Mouse (Mus musculus): ENCODE data around the gene Ugt1a9. TPM values are rescaled to one million over a fixed set of nuclear protein-coding genes. Genes with fewer than 3 reads are reported as not detected.
"Not testable (repeated sequence)": the region's sequence is repeated elsewhere in the genome, so short reads cannot be mapped to it uniquely, and the experiment has no call there.

Gene Ugt1a9
- total RNA-seq (2014; fragmentation: Nextera tagmentation) (not detected in 2 replicates), total RNA-seq (2017) (0.17 and 0.27 TPM in 2 replicates), polyA plus RNA-seq (2012) (not detected in 2 replicates)

DNA sequence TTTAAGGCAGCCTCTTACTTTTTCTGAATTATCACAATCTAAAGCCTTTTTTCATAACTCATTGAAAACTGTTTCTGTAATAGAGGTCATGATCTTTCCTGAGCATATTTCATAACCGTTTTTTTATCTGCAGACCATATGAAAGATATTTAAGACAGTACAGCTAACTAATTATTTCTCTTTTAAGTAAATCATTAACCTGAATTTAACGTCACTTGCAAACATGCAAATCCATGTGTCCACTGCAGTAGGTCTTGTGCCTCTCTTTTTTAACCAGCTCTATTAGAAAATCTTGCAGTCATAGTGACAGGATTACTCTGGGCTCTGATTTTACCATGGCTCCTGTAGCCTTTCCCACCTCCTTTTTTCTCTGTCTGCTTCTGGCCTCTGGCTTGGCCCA, at the start of gene Ugt1a9:
TSS of gene Ugt1a9 (plus strand) at position 306 of the 400 bp plus-strand sequence.
- TF ChIP-seq TAL1 (conservative IDR thresholded peaks at IDR 0.05; ENCODE audit: low read depth, low read length) (no peak), GATA1 (IDR thresholded peaks at IDR 0.05; ENCODE audit: borderline replicate concordance, low read length) (no peak), GATA2 (IDR thresholded peaks at IDR 0.05; ENCODE audit: borderline replicate concordance, low read depth, low read length) (no peak), POLR2AphosphoS5 (IDR thresholded peaks at IDR 0.05; ENCODE audit: insufficient replicate concordance, low read depth, low read length) (no peak), CTCF (IDR thresholded peaks at IDR 0.05; ENCODE audit: low read depth, low read length) (no peak)
- DNase-seq (ENCODE audit: low spot score) (no peak), ATAC-seq (ENCODE audit: extremely low read depth, insufficient number of reproducible peaks, low FRiP score, poor library complexity, severe bottlenecking) (no peak)
- Histone ChIP-seq H3K36me3 (replicated peaks) (no peaks in the 10 kb centered on the region), H3K9me3 (replicated peaks) (no peaks in the 10 kb centered on the region), H3K4me3 (ENCODE audit: low read depth, low read length) (no peak within 1 kb of the TSS), H3K27me3 (ENCODE audit: insufficient read depth, low read length) (peaks cover 5% of the 10 kb centered on the region; the same call in 1 of the 2 replicates), H3K4me1 (ENCODE audit: insufficient read depth, low read depth, low read length) (no peaks in the 10 kb centered on the region)

GRCm38 (mm10) chr1:88025244-88025643, 45.4 kb upstream of the Ugt1a9 start:
- not testable (repeated sequence) for H3K36me3 ChIP-seq (replicated peaks); ATAC-seq (ENCODE audit: extremely low read depth, insufficient number of reproducible peaks, low FRiP score, poor library complexity, severe bottlenecking); H3K4me3 ChIP-seq (ENCODE audit: low read depth, low read length); H3K4me1 ChIP-seq (ENCODE audit: insufficient read depth, low read depth, low read length); DNase-seq (ENCODE audit: low spot score); H3K9me3 ChIP-seq (replicated peaks)
- peaks cover 33% of the 10 kb centered on the region for H3K27me3 ChIP-seq (ENCODE audit: insufficient read depth, low read length)

- not testable (repeated sequence) for H3K4me1 ChIP-seq (ENCODE audit: insufficient read depth, low read depth, low read length); H3K27me3 ChIP-seq (ENCODE audit: insufficient read depth, low read length); H3K9me3 ChIP-seq (replicated peaks); DNase-seq (ENCODE audit: low spot score); H3K36me3 ChIP-seq (replicated peaks); H3K4me3 ChIP-seq (ENCODE audit: low read depth, low read length)
- ATAC-seq (ENCODE audit: extremely low read depth, insufficient number of reproducible peaks, low FRiP score, poor library complexity, severe bottlenecking), result 0 out of 2 replicates have a peak, but pooled peaks have one; percentile 23
These were observed 27.6 kb upstream of the Ugt1a9 start for GRCm38 (mm10) chr1:88043044-88043443.

DNA sequence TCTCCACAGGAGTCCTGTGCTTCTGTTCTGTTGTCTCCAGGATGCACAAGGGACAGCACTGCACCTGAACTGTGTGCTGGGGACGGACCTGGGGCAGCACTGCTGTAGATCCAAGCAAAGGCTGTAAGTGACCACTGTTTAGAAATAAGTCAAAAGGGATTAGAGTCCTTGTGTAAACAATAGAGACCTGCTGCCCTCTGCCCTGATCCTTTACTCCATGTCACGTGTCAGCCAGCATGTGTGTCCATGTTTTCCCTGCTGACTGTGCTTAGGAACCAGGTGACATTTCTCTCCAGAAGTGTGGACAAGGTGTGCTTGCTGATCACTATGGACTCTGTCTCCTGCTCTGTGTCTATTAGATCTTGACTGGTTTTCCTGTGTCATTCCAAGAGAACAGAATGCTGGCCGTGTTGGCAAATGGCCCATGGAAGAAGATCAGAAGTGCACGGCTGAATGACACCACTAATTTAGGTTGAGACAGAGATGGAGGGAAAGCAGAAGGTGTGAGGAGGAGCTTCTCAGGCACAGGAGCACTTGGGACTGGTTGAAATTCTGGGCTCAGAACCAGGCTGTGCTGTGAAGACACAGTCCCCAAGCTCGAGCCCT, 25.7 kb upstream of the Ugt1a9 start:
- not testable (repeated sequence) for H3K9me3 ChIP-seq (replicated peaks); H3K36me3 ChIP-seq (replicated peaks); DNase-seq (ENCODE audit: low spot score); H3K27me3 ChIP-seq (ENCODE audit: insufficient read depth, low read length); H3K4me1 ChIP-seq (ENCODE audit: insufficient read depth, low read depth, low read length); ATAC-seq (ENCODE audit: extremely low read depth, insufficient number of reproducible peaks, low FRiP score, poor library complexity, severe bottlenecking); H3K4me3 ChIP-seq (ENCODE audit: low read depth, low read length)

DNA sequence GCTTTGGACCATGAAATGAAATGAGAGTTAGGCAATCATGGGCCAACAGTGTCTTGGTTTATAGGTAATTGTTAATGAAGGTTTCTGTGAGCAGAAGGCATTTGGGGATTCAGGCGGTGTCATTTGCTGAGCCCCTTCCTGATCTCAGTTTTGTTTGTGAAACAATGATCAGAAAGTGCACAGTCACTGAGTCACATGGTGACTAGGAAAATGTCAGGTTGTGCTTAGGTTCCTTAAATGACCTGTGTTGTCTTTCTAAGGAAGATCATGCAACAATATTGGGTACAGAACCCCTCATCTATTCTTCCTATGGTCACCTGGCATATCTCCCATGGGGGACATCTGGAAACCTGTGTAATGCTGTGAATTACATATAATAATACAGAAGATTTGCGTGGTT, 23.2 kb upstream of the Ugt1a9 start:
- not testable (repeated sequence) for ATAC-seq (ENCODE audit: extremely low read depth, insufficient number of reproducible peaks, low FRiP score, poor library complexity, severe bottlenecking); DNase-seq (ENCODE audit: low spot score); H3K27me3 ChIP-seq (ENCODE audit: insufficient read depth, low read length); H3K36me3 ChIP-seq (replicated peaks); H3K9me3 ChIP-seq (replicated peaks); H3K4me1 ChIP-seq (ENCODE audit: insufficient read depth, low read depth, low read length); H3K4me3 ChIP-seq (ENCODE audit: low read depth, low read length)

GRCm38 (mm10) chr1:88055088-88055487, 15.5 kb upstream of the Ugt1a9 start, which contains the start of gene Ugt1a10:
Gene Ugt1a10 (plus strand): TSS chr1:88055388.
- Histone ChIP-seq H3K4me3 (ENCODE audit: low read depth, low read length) (no peak within 1 kb of the TSS), H3K4me1 (ENCODE audit: insufficient read depth, low read depth, low read length) (no peaks in the 10 kb centered on the region), H3K36me3 (replicated peaks) (no peaks in the 10 kb centered on the region), H3K9me3 (replicated peaks) (no peaks in the 10 kb centered on the region), H3K27me3 (ENCODE audit: insufficient read depth, low read length) (peaks cover 21% of the 10 kb centered on the region)
- DNase-seq (ENCODE audit: low spot score), result no peak
- ATAC-seq (ENCODE audit: extremely low read depth, insufficient number of reproducible peaks, low FRiP score, poor library complexity, severe bottlenecking), result no peak
- TF ChIP-seq TAL1 (conservative IDR thresholded peaks at IDR 0.05; ENCODE audit: low read depth, low read length), result no peak

DNA sequence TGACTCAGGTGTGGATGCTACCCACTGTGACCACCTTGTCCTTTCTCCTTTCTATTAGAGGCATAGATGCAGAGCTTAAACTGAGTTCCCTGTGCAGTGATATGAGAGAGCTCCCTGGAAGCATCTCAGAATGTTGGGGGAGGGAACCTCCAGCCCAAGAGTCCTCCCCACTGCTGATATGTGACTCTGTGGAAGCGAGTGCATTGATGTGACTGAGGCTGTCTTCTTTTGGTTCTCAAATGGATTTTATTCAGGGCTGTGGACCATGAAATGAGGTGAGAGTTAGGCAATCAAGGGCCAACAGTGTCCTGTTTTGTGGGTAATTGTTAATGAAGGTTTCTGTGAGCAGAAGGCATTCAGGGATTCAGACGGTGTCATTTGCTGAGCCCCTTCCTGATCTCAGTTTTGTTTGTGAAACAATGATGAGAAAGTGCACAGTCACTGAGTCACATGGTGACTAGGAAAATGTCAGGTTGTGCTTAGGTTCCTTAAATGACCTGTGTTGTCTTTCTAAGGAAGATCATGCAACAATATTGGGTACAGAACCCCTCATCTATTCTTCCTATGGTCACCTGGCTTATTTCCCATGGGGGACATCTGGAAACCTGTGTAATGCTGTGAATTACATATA, 4.0 kb upstream of the Ugt1a9 start:
- not testable (repeated sequence) for H3K4me1 ChIP-seq (ENCODE audit: insufficient read depth, low read depth, low read length); H3K9me3 ChIP-seq (replicated peaks); H3K27me3 ChIP-seq (ENCODE audit: insufficient read depth, low read length); DNase-seq (ENCODE audit: low spot score); H3K4me3 ChIP-seq (ENCODE audit: low read depth, low read length); H3K36me3 ChIP-seq (replicated peaks)
- ATAC-seq (ENCODE audit: extremely low read depth, insufficient number of reproducible peaks, low FRiP score, poor library complexity, severe bottlenecking), result peak; percentile 24

- TF ChIP-seq GATA2 (IDR thresholded peaks at IDR 0.05; ENCODE audit: borderline replicate concordance, low read depth, low read length) (no peak), POLR2AphosphoS5 (IDR thresholded peaks at IDR 0.05; ENCODE audit: insufficient replicate concordance, low read depth, low read length) (no peak)
- peaks cover 5% of the 10 kb centered on the region; the same call in 1 of the 2 replicates for H3K27me3 ChIP-seq (ENCODE audit: insufficient read depth, low read length)
- no peak overlapping the region for H3K4me3 ChIP-seq (ENCODE audit: low read depth, low read length)
- no peak for ATAC-seq (ENCODE audit: extremely low read depth, insufficient number of reproducible peaks, low FRiP score, poor library complexity, severe bottlenecking)
- no peak for DNase-seq (ENCODE audit: low spot score)
- H3K36me3 ChIP-seq (replicated peaks), result no peaks in the 10 kb centered on the region
- no peaks in the 10 kb centered on the region for H3K9me3 ChIP-seq (replicated peaks)
- H3K4me1 ChIP-seq (ENCODE audit: insufficient read depth, low read depth, low read length), result no peaks in the 10 kb centered on the region
These were observed 302 bp downstream of the Ugt1a9 start for GRCm38 (mm10) chr1:88070902-88071301.
